Mouse (Mus musculus) hindbrain, embryonic 16.5 days (tissue): ENCODE results near the gene Clec16a. TPM values are rescaled to one million over a fixed set of nuclear protein-coding genes. Genes with fewer than 3 reads are reported as not detected.

Experiments used
- ATAC-seq: fragments of 200-750 bp; cut with Nextera tagmentation; 2 replicates; pipeline ENCODE4 v1.8.0; 2017; ENCODE audit warnings: moderate TSS enrichment, moderate library complexity
- H3K27ac ChIP-seq: fragments of 300-500 bp; sonication (generic); 2 replicates; pipeline ENCODE4 v1.5.1; 2014; ENCODE audit warnings: low read depth, mild to moderate bottlenecking, control low read depth, low read length, moderate library complexity
- H3K27me3 ChIP-seq: fragments of 300-500 bp; sonication (generic); replicated peaks from 2 replicates; pipeline ENCODE4 v1.6.1; 2014; ENCODE audit warnings: low read length; ENCODE audit not compliant: control insufficient read depth, insufficient read depth
- H3K36me3 ChIP-seq: fragments of 300-500 bp; sonication (generic); 2 replicates; pipeline ENCODE4 v1.6.1; 2014; ENCODE audit warnings: mild to moderate bottlenecking, low read length, moderate library complexity, mixed read lengths; ENCODE audit not compliant: control insufficient read depth, insufficient read depth
- H3K4me1 ChIP-seq: fragments of 300-500 bp; sonication (generic); 2 replicates; pipeline ENCODE4 v1.6.1; 2014; ENCODE audit warnings: low read depth, low read length; ENCODE audit not compliant: control insufficient read depth, insufficient read depth
- H3K4me2 ChIP-seq: fragments of 300-500 bp; sonication (generic); 2 replicates; pipeline ENCODE4 v1.6.1; 2014; ENCODE audit warnings: mild to moderate bottlenecking, low read length, control low read depth, moderate library complexity
- H3K4me3 ChIP-seq: fragments of 300-500 bp; sonication (generic); 2 replicates; pipeline ENCODE4 v1.5.1; 2014; ENCODE audit warnings: mild to moderate bottlenecking, low read length, control low read depth, moderate library complexity
- H3K9ac ChIP-seq: fragments of 300-500 bp; sonication (generic); 2 replicates; pipeline ENCODE4 v1.6.1; 2014; ENCODE audit warnings: low read depth, mild to moderate bottlenecking, control low read depth, low read length, moderate library complexity
- H3K9me3 ChIP-seq: fragments of 300-500 bp; sonication (generic); 2 replicates; pipeline ENCODE4 v1.6.1; 2014; ENCODE audit warnings: mild to moderate bottlenecking, low read length, moderate library complexity; ENCODE audit not compliant: control insufficient read depth
- WGBS: fragments of 180-500 bp; shearing (Covaris S2); extraction: QIAGEN DNeasy Blood & Tissue Kit; methylation state at CpG from one replicate; pipeline ENCODE4 v1.1.7; 2014; 5-methylcytosine and 5-hydroxymethylcytosine counted together
- polyA plus RNA-seq: library from polyadenylated mRNA; unstranded; fragments of >200 nt; fragmentation: Nextera tagmentation; extraction: Ambion mirVana; gene quantifications from 2 replicates; pipeline ENCODE4 v1.2.1, GENCODE M21; 2015

The Clec16a gene
- polyA plus RNA-seq, 1 experiment from 2014 or later, result 60.7 TPM

DNA sequence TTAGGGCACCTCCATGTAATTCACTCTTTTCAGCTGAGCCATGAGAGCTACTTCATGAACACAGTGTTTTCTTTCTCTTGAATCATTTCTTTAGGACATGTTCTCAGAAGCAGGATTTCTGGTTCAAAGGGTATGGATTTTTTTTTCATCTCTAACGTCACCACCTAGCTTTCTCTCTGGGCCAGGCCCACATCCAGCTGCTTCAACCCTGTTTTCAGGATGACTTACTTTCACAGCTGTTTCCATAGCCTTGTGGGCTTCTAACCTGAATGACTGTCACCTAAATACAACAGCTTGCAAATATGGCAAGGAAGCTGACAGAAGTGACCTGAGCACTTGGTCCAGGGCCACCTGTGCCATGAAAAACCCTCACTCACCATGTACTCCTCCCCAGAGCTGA is 96.0 kb downstream of the Clec16a start:
- no peak overlapping the region for H3K27ac ChIP-seq
- no peaks in the 10 kb centered on the region for H3K9me3 ChIP-seq
- ATAC-seq, result no peak
- no peak overlapping the region for H3K4me3 ChIP-seq
- WGBS, result 67% methylated on average over 1 of the region's 1 CpGs
- H3K36me3 ChIP-seq, result no peaks in the 10 kb centered on the region
- H3K27me3 ChIP-seq, result no peaks in the 10 kb centered on the region
- no peaks in the 10 kb centered on the region; the same call in 1 of the 2 replicates for H3K4me1 ChIP-seq
- H3K9ac ChIP-seq, result no peak overlapping the region
- no peak overlapping the region for H3K4me2 ChIP-seq

DNA sequence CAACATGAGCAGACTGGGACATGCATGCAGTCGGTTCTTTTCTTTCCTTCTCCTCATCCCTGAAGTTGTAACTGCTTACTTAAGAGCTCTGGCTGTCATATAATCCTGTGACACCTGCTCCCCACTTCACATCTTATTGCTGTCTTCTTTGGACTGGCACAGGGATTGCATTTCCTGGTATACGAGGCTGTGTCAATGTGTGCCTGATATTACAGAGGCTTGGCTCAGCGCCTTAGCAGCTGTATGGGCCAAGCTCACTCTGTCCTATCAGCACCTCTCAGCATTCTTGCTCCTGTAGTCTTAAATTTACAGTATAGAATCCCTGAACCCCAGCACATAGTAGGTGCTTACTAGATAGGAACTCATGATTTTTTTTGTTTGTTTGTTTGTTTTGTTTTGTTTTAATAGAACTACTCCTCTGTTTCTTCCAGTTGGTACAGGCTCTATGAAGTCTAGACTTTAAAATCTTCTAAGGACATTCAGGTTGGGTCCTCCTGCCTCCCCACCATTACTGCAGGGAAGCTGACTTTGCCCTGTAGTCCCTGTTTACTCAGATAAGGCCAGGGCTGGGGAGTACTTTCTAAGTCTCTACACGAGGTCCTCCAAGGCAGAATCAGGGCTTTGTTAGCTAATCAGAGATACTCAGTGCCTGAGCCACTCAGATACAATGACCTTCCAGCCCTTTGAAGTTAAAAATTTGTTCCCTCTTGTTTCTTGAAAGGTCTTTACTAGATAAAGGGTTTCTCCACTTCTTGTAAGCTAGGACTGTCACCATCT is 97.9 kb downstream of the Clec16a start:
- H3K27me3 ChIP-seq, result no peaks in the 10 kb centered on the region
- no peaks in the 10 kb centered on the region for H3K9me3 ChIP-seq
- no peak for ATAC-seq
- H3K4me3 ChIP-seq, result no peak overlapping the region
- no peak overlapping the region for H3K27ac ChIP-seq
- H3K4me1 ChIP-seq, result no peaks in the 10 kb centered on the region; the same call in 1 of the 2 replicates
- H3K9ac ChIP-seq, result no peak overlapping the region
- H3K4me2 ChIP-seq, result no peak overlapping the region
- no peaks in the 10 kb centered on the region for H3K36me3 ChIP-seq
- WGBS, result 59% methylated on average over 4 of the region's 4 CpGs

DNA sequence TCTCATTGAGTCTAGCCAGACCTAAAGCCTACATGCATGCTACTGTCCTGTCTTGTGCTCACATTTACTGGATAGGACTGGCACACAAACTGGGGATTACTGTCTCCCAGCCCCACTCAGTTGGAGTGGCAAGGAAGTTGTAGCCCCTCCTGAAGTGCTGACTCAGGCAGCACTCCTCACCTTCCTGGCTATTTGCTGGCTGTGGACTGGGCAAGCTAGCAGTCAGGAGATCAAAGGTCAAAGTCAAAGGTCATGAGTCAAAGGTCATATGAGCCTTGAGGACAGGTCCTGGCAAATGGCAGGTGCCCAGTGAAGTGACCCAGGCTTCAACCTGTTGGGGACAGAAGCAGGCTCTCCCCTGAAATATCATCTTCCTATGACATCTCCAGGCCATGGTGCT is 99.1 kb downstream of the Clec16a start:
- H3K27ac ChIP-seq, result no peak overlapping the region
- no peaks in the 10 kb centered on the region for H3K27me3 ChIP-seq
- no peaks in the 10 kb centered on the region for H3K36me3 ChIP-seq
- ATAC-seq, result no peak
- no peak overlapping the region for H3K9ac ChIP-seq
- H3K9me3 ChIP-seq, result no peaks in the 10 kb centered on the region
- no peak overlapping the region for H3K4me3 ChIP-seq
- no peaks in the 10 kb centered on the region; the same call in 1 of the 2 replicates for H3K4me1 ChIP-seq
- no peak overlapping the region for H3K4me2 ChIP-seq

DNA sequence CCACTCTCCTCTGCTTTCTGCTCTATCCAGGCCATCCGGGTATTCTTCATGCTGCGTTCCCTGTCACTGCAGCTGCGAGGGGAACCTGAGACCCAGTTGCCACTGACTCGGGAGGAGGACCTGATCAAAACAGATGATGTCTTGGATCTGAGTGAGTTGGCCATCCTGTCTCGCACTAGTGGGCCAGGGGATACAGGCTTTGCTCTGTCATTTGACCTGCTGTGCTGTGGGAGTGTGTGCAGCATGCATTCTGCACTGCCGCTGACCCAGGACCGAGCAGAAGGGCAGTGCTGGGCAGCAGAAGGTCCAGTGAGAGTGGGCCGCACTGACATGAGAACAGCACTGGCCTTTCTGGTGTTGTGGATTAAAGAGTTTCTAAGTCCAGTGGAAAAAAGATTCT is 99.6 kb downstream of the Clec16a start:
- no peak overlapping the region for H3K9ac ChIP-seq
- H3K36me3 ChIP-seq, result no peaks in the 10 kb centered on the region
- H3K9me3 ChIP-seq, result no peaks in the 10 kb centered on the region
- no peaks in the 10 kb centered on the region for H3K4me1 ChIP-seq
- H3K4me3 ChIP-seq, result no peak overlapping the region
- H3K27me3 ChIP-seq, result no peaks in the 10 kb centered on the region
- H3K27ac ChIP-seq, result no peak overlapping the region
- WGBS, result 86% methylated on average over 8 of the region's 8 CpGs
- no peak for ATAC-seq
- H3K4me2 ChIP-seq, result no peak overlapping the region

DNA sequence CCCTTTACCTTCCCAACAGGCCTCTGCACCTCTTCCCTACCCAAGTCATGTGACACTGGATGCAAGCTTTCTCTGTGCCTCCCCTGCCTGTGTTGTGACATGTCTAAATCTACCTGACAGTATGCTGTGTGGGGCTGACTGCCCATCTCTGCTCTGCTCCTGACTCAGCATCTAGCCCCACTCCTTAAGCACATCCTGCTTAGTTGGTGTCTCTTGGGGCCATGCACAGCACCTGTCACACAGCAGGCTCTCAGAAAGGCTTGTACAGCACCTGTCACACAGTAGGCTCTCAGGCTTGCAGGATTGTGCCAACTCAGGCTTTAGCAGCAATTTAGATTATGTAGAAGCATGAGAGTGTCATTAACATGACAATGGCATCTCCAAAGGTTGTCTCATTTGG is 106.7 kb downstream of the Clec16a start:
- Histone ChIP-seq H3K27me3 (no peaks in the 10 kb centered on the region), H3K4me2 (no peak overlapping the region), H3K27ac (no peak overlapping the region), H3K9ac (no peak overlapping the region), H3K36me3 (no peaks in the 10 kb centered on the region), H3K4me1 (peaks cover 3% of the 10 kb centered on the region; the same call in 1 of the 2 replicates), H3K9me3 (no peaks in the 10 kb centered on the region), H3K4me3 (no peak overlapping the region)
- ATAC-seq, result no peak

DNA sequence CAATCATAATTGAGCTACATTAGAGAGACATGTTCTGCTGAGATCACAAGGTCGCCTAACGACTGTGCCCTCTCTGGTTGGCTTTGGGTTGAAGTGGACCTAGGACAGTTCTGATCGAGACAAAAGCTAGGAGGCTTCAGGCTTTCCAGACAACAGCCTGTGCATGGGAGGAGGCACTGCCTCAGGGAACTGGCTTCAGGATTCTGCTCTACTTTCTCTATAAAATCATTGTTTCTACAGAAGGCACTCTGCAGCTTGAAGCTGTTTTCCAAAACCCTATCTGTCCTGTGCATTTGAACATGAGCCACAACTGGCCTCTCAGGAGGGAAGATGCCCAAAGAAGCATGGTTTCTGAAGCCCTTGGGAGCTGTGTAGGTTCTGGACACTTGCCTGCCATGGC is 107.8 kb downstream of the Clec16a start:
- Histone ChIP-seq H3K9ac (no peak overlapping the region), H3K9me3 (no peaks in the 10 kb centered on the region), H3K4me3 (no peak overlapping the region), H3K27me3 (no peaks in the 10 kb centered on the region), H3K36me3 (no peaks in the 10 kb centered on the region), H3K27ac (no peak overlapping the region; the same call in 1 of the 2 replicates), H3K4me2 (no peak overlapping the region), H3K4me1 (peaks cover 3% of the 10 kb centered on the region; the same call in 1 of the 2 replicates)
- 83% methylated on average over 3 of the region's 3 CpGs for WGBS
- no peak for ATAC-seq

DNA sequence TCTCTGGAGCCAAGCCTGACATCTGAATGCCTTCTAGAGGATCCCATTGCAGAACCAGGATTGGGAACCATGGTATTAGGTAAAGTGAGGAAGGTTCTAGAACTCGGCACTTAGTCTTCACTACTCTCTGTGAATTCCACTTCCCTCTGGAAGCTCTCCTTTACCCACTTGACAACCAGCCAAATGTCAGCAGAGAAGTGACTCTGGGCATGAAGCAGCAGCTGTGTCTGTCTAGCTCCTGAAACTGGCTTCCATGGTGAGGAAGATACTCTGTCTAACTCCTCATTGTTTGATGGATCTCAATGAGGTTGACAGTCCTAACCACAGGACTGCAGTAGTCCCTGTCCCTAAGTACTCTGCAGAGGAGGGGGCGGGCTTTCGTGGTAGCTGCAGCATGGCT is 110.1 kb downstream of the Clec16a start:
- no peak overlapping the region for H3K4me3 ChIP-seq
- no peak overlapping the region for H3K4me2 ChIP-seq
- H3K9ac ChIP-seq, result no peak overlapping the region
- H3K27me3 ChIP-seq, result no peaks in the 10 kb centered on the region
- WGBS, result 85% methylated on average over 3 of the region's 3 CpGs
- no peak for ATAC-seq
- peaks cover 3% of the 10 kb centered on the region; the same call in 1 of the 2 replicates for H3K4me1 ChIP-seq
- H3K27ac ChIP-seq, result no peak overlapping the region
- H3K9me3 ChIP-seq, result no peaks in the 10 kb centered on the region
- H3K36me3 ChIP-seq, result no peaks in the 10 kb centered on the region

DNA sequence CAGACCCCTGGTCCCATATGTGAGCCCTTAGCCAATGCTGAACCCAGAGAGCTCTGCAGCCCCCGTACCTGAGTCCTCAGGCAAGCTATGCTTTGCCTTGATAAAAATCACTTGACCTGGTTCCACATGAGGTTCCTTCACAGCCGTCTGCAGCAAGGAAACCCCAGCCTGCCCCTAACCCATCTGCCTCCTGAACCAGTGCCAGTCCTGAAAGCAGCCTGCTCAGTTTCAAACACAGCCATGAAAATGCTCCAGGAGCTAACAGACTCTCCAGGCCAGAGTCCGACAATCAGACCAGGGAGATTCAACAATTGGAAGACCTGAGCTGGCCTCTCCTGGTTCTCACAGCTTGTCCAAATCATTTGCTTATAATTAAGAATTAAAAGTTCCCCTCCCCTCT is 110.8 kb downstream of the Clec16a start:
- Histone ChIP-seq H3K9ac (no peak overlapping the region), H3K27me3 (no peaks in the 10 kb centered on the region), H3K4me2 (no peak overlapping the region), H3K27ac (no peak overlapping the region), H3K4me1 (peaks cover 3% of the 10 kb centered on the region; the same call in 1 of the 2 replicates), H3K4me3 (no peak overlapping the region), H3K9me3 (no peaks in the 10 kb centered on the region), H3K36me3 (no peaks in the 10 kb centered on the region)
- no peak for ATAC-seq
- WGBS, result 64% methylated on average over 3 of the region's 3 CpGs

DNA sequence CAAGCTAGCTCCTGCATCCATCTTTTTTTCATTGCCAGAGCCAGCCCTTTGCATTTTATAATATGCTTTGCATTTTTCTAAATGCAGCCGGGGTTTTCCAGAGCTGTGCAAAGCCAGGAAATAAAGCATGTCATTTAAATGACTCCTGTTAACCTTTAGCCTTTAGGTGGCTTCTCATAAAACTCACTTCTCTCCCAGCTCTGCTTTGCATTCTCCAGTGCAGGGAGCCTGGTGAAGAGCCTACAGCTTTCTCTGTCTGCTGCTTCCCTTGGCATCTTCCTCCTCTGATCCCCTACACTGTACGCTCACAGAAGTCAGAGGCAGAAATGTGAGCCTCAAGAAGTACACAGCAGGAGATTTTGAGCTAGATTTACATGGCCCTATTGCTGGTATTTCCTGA is 111.3 kb downstream of the Clec16a start:
- no peaks in the 10 kb centered on the region for H3K27me3 ChIP-seq
- no peaks in the 10 kb centered on the region for H3K36me3 ChIP-seq
- no peak overlapping the region for H3K27ac ChIP-seq
- WGBS, result 44% methylated on average over 2 of the region's 2 CpGs
- no peak overlapping the region for H3K4me2 ChIP-seq
- H3K9ac ChIP-seq, result no peak overlapping the region
- no peak overlapping the region for H3K4me3 ChIP-seq
- ATAC-seq, result no peak
- no peaks in the 10 kb centered on the region for H3K9me3 ChIP-seq
- H3K4me1 ChIP-seq, result peaks cover 3% of the 10 kb centered on the region; the same call in 1 of the 2 replicates
